Mouse (Mus musculus): Measurements from ENCODE around the gene Kctd5. TPM values are rescaled to one million over a fixed set of nuclear protein-coding genes. Genes with fewer than 3 reads are reported as not detected.

The Kctd5 gene
- polyA plus RNA-seq, 1 experiment from 2014 or later: 45.6 TPM

DNA sequence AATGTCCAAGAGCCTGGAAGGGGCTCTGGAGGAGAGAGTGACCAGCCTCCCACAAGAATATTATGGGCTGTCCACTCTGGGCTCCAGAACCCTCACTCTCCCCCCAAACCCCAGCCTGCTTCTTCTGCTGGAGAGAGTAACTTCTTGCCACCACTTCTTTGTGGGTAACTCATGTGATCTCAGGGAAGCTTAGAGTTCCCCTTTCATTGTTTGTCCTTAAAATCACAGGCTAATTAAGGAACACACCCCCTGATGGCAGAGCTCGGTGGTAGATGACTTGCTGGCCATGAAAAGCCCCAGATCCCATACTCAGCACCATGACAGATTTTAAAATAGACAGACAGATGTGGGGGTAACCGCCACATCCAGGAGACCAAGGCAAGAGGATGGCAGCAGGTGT is 66.4 kb downstream of the Kctd5 start:
- no peak for DNase-seq (ENCODE audit: low spot score)
- H3K27ac ChIP-seq (replicated peaks): no peak overlapping the region
- no peak for ATAC-seq (ENCODE audit: low FRiP score, low TSS enrichment)
- H3K27me3 ChIP-seq (ENCODE audit: control insufficient read depth, insufficient read depth, low read length): no peaks in the 10 kb centered on the region
- H3K9me3 ChIP-seq (ENCODE audit: control insufficient read depth, low read length): no peaks in the 10 kb centered on the region
- H3K4me3 ChIP-seq (ENCODE audit: low read depth, low read length): no peak overlapping the region
- no peaks in the 10 kb centered on the region for H3K4me1 ChIP-seq (replicated peaks; ENCODE audit: control insufficient read depth, insufficient read depth)
- 48% methylated on average over 2 of the region's 2 CpGs for WGBS
- no peaks in the 10 kb centered on the region for H3K36me3 ChIP-seq (ENCODE audit: control insufficient read depth, insufficient read depth, low read length)
- no peak for TF ChIP-seq EP300 (optimal IDR thresholded peaks at IDR 0.05)
- TF ChIP-seq CTCF (IDR thresholded peaks at IDR 0.05; ENCODE audit: low read depth): no peak
- no peak overlapping the region for H3K9ac ChIP-seq (ENCODE audit: low read length)
- no peak overlapping the region for H3K4me2 ChIP-seq (replicated peaks; ENCODE audit: low read depth)

DNA sequence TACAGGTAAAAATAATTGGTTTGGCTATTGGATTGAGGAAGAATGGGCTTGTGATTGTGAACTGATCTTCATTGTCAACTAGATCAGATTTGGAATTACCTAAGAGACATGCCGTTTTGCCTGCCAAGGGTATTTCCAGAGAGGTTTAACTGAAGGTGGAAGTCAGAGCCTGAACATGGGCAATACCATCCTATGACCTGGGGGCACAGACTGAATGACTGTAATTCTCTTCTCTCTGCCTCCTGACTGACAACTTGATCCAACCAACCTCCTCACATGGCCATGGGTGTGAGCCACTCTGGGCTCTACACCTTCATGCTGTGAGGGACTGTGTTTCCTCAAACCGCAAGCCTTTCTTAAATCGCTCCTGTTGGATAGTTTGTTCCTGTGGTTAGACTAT is 68.2 kb downstream of the Kctd5 start:
- H3K9ac ChIP-seq (ENCODE audit: low read length): no peak overlapping the region
- H3K4me2 ChIP-seq (replicated peaks; ENCODE audit: low read depth): no peak overlapping the region
- no peaks in the 10 kb centered on the region for H3K27me3 ChIP-seq (ENCODE audit: control insufficient read depth, insufficient read depth, low read length)
- DNase-seq (ENCODE audit: low spot score): no peak
- TF ChIP-seq CTCF (IDR thresholded peaks at IDR 0.05; ENCODE audit: low read depth): no peak
- H3K4me3 ChIP-seq (ENCODE audit: low read depth, low read length): no peak overlapping the region
- no peaks in the 10 kb centered on the region for H3K9me3 ChIP-seq (ENCODE audit: control insufficient read depth, low read length)
- H3K36me3 ChIP-seq (ENCODE audit: control insufficient read depth, insufficient read depth, low read length): no peaks in the 10 kb centered on the region
- no peak for ATAC-seq (ENCODE audit: low FRiP score, low TSS enrichment)
- WGBS: 92% methylated on average over 3 of the region's 3 CpGs
- no peaks in the 10 kb centered on the region for H3K4me1 ChIP-seq (replicated peaks; ENCODE audit: control insufficient read depth, insufficient read depth)
- no peak overlapping the region for H3K27ac ChIP-seq (replicated peaks)

DNA sequence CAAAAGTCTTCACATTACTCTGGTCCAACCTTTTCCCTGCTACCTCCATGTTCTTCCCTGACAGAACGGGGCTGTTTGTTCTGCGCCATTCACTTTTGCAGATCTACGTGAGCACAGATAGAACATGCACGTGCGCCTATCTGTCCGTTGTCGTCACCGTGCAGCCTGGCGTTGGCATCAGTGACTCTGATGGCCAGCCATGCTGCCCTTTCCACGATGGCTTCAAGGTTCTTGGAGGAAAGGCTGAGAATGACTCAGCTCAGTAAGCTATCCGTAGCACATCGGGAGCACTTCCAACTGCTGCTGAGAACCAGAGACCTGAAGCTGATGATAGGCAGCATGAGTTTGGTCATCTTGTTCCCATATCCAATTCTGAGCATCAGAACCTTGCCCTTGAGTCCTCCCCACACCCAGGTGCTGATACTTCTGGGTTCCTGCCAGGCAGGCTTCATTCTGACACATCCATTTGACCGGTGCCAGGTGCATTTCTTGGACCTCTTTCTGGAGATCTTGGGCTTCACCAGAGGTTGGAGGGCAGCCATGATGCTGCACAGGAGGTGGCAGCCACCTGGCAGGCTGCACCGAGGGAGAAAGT is 69.1 kb downstream of the Kctd5 start:
- no peaks in the 10 kb centered on the region for H3K27me3 ChIP-seq (ENCODE audit: control insufficient read depth, insufficient read depth, low read length)
- no peak for DNase-seq (ENCODE audit: low spot score)
- no peak for ATAC-seq (ENCODE audit: low FRiP score, low TSS enrichment)
- no peaks in the 10 kb centered on the region for H3K4me1 ChIP-seq (replicated peaks; ENCODE audit: control insufficient read depth, insufficient read depth)
- no peak overlapping the region for H3K9ac ChIP-seq (ENCODE audit: low read length)
- no peaks in the 10 kb centered on the region for H3K9me3 ChIP-seq (ENCODE audit: control insufficient read depth, low read length)
- no peak overlapping the region for H3K4me3 ChIP-seq (ENCODE audit: low read depth, low read length)
- no peak overlapping the region for H3K27ac ChIP-seq (replicated peaks)
- H3K4me2 ChIP-seq (replicated peaks; ENCODE audit: low read depth): no peak overlapping the region
- TF ChIP-seq CTCF (IDR thresholded peaks at IDR 0.05; ENCODE audit: low read depth) (no peak), EP300 (optimal IDR thresholded peaks at IDR 0.05) (no peak)
- no peaks in the 10 kb centered on the region for H3K36me3 ChIP-seq (ENCODE audit: control insufficient read depth, insufficient read depth, low read length)
- WGBS: 91% methylated on average over 14 of the region's 14 CpGs

DNA sequence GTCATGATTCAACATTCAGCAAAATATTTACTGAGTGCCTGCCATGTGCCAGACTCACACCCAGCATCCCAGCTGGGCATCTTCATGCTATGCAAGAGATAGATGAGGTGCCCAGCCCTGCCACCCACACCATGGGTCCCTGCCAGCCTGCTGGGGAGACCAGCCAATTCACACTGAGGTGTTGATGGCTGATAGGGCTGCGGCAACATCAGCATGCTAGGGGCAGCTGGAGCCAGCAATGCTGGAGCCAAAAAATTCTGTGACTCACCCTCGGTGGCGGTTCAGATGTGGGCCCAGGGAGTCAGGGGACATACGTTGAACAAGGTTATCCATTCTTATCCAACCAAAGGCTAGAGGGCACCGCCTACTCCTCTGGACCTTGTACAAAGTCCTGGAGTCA is 72.9 kb downstream of the Kctd5 start:
- ATAC-seq (ENCODE audit: low FRiP score, low TSS enrichment): peak; percentile 21; the same call in 1 of the 2 replicates
- Histone ChIP-seq H3K4me1 (replicated peaks; ENCODE audit: control insufficient read depth, insufficient read depth) (no peaks in the 10 kb centered on the region), H3K27ac (replicated peaks) (no peak overlapping the region), H3K9me3 (ENCODE audit: control insufficient read depth, low read length) (no peaks in the 10 kb centered on the region), H3K36me3 (ENCODE audit: control insufficient read depth, insufficient read depth, low read length) (no peaks in the 10 kb centered on the region), H3K27me3 (ENCODE audit: control insufficient read depth, insufficient read depth, low read length) (no peaks in the 10 kb centered on the region), H3K4me2 (replicated peaks; ENCODE audit: low read depth) (no peak overlapping the region), H3K9ac (ENCODE audit: low read length) (no peak overlapping the region), H3K4me3 (ENCODE audit: low read depth, low read length) (no peak overlapping the region)
- 28% methylated on average over 5 of the region's 5 CpGs for WGBS
- DNase-seq (ENCODE audit: low spot score): no peak
- TF ChIP-seq EP300 (optimal IDR thresholded peaks at IDR 0.05) (no peak), CTCF (IDR thresholded peaks at IDR 0.05; ENCODE audit: low read depth) (no peak)

DNA sequence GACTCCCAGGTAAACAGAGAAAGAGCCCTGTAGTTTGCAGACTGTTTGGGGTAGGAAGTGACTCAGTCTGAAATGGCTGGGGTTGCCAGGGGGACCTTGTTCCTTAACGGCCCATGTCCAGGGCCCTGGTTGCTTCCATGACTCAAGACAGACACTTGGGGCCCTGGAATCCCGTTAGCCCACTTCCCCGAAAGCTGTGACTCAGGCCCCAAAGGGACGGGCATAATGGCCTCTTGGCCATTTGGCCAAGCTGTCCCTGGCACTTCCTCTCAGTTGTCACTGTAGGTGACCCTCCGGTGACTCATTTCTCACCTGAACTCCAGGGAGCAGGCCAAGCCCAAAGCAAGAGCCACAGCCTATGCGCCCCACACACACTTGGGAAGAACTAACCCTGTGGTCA is 74.9 kb downstream of the Kctd5 start:
- H3K9me3 ChIP-seq (ENCODE audit: control insufficient read depth, low read length): no peaks in the 10 kb centered on the region
- H3K27me3 ChIP-seq (ENCODE audit: control insufficient read depth, insufficient read depth, low read length): no peaks in the 10 kb centered on the region
- TF ChIP-seq CTCF (IDR thresholded peaks at IDR 0.05; ENCODE audit: low read depth) (no peak), EP300 (optimal IDR thresholded peaks at IDR 0.05) (no peak)
- H3K4me2 ChIP-seq (replicated peaks; ENCODE audit: low read depth): no peak overlapping the region
- ATAC-seq (ENCODE audit: low FRiP score, low TSS enrichment): peak; percentile 52; the same call in 1 of the 2 replicates
- WGBS: 48% methylated on average over 6 of the region's 6 CpGs
- H3K4me3 ChIP-seq (ENCODE audit: low read depth, low read length): no peak overlapping the region
- H3K36me3 ChIP-seq (ENCODE audit: control insufficient read depth, insufficient read depth, low read length): no peaks in the 10 kb centered on the region
- H3K27ac ChIP-seq (replicated peaks): no peak overlapping the region
- H3K4me1 ChIP-seq (replicated peaks; ENCODE audit: control insufficient read depth, insufficient read depth): no peaks in the 10 kb centered on the region
- no peak for DNase-seq (ENCODE audit: low spot score)
- no peak overlapping the region for H3K9ac ChIP-seq (ENCODE audit: low read length)

DNA sequence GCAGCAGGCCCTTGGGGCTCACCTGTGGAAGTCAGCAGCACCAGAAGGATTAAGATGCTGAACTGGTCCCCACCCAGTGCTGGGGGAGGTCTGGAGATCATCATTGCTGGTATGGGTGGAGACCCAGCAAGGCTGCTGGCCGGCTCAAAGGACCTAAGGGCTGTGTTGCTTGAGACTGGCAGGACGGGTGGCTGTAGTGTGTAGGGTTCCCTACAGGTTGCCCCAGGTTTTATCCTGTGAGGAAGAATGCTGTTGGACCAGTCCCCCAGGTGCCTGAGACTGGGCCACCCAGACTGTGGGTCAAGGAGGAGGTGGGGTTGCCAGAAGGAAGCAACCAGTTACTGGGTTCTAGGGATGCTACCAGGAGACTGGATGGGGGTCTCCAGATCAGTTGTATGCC is 75.4 kb downstream of the Kctd5 start, which contains the start of gene Prss22:
Gene Prss22, minus strand, starts transcription at position 200 of the 400 bp plus-strand sequence.
- ATAC-seq (ENCODE audit: low FRiP score, low TSS enrichment): peak; percentile 67
- H3K27me3 ChIP-seq (ENCODE audit: control insufficient read depth, insufficient read depth, low read length): no peaks in the 10 kb centered on the region
- TF ChIP-seq CTCF (IDR thresholded peaks at IDR 0.05; ENCODE audit: low read depth) (no peak), EP300 (optimal IDR thresholded peaks at IDR 0.05) (no peak)
- H3K4me3 ChIP-seq (ENCODE audit: low read depth, low read length): no peak within 1 kb of the TSS
- no peak within 1 kb of the TSS for H3K27ac ChIP-seq (replicated peaks)
- no peak within 1 kb of the TSS for H3K9ac ChIP-seq (ENCODE audit: low read length)
- H3K4me2 ChIP-seq (replicated peaks; ENCODE audit: low read depth): no peak within 1 kb of the TSS
- DNase-seq (ENCODE audit: low spot score): peak; percentile 60
- 44% methylated on average over 2 of the region's 2 CpGs for WGBS
- H3K9me3 ChIP-seq (ENCODE audit: control insufficient read depth, low read length): no peaks in the 10 kb centered on the region
- no peaks in the 10 kb centered on the region for H3K4me1 ChIP-seq (replicated peaks; ENCODE audit: control insufficient read depth, insufficient read depth)
- no peaks in the 10 kb centered on the region for H3K36me3 ChIP-seq (ENCODE audit: control insufficient read depth, insufficient read depth, low read length)

Small RNAs within 50 kb of the gene (microRNA-seq; reads per million reads assigned to microRNA genes)
- not detected for gene Gm27700

Other genes with a start within 250 kb of the Kctd5 start
- 881 and 1,013 TPM in 2 replicates for gene Elob, start 244.3 kb downstream of the Kctd5 start, polyA plus RNA-seq (2015; fragmentation: Nextera tagmentation; extraction: Ambion mirVana)
- 0.11 TPM in 1 of 2 replicates, not detected in the other for gene Prss33, start 237.4 kb downstream of the Kctd5 start, polyA plus RNA-seq (2015; fragmentation: Nextera tagmentation; extraction: Ambion mirVana)
- gene Prss32, start 229.6 kb downstream of the Kctd5 start, polyA plus RNA-seq (2015; fragmentation: Nextera tagmentation; extraction: Ambion mirVana): 13.6 and 14.8 TPM in 2 replicates
- gene Prss41, start 229.3 kb downstream of the Kctd5 start, polyA plus RNA-seq (2015; fragmentation: Nextera tagmentation; extraction: Ambion mirVana): 0.88 and 0.90 TPM in 2 replicates
- gene Prss21, start 205.4 kb downstream of the Kctd5 start, polyA plus RNA-seq (2015; fragmentation: Nextera tagmentation; extraction: Ambion mirVana): not detected in 2 replicates
- not detected in 2 replicates for gene Dcpp1, start 192.6 kb downstream of the Kctd5 start, polyA plus RNA-seq (2015; fragmentation: Nextera tagmentation; extraction: Ambion mirVana)
- gene Dcpp2, start 192.6 kb downstream of the Kctd5 start, polyA plus RNA-seq (2015; fragmentation: Nextera tagmentation; extraction: Ambion mirVana): not detected in 2 replicates
- not detected in 2 replicates for gene Dcpp3, start 156.0 kb downstream of the Kctd5 start, polyA plus RNA-seq (2015; fragmentation: Nextera tagmentation; extraction: Ambion mirVana)
- not detected in 2 replicates for gene Sbp, start 131.8 kb downstream of the Kctd5 start, polyA plus RNA-seq (2015; fragmentation: Nextera tagmentation; extraction: Ambion mirVana)
- gene Sbpl, start 118.2 kb downstream of the Kctd5 start, polyA plus RNA-seq (2015; fragmentation: Nextera tagmentation; extraction: Ambion mirVana): not detected in 2 replicates
- gene Prss30, start 92.9 kb downstream of the Kctd5 start, polyA plus RNA-seq (2015; fragmentation: Nextera tagmentation; extraction: Ambion mirVana): 0.08 and 0.11 TPM in 2 replicates
- gene Prss22, start 75.4 kb downstream of the Kctd5 start, polyA plus RNA-seq (2015; fragmentation: Nextera tagmentation; extraction: Ambion mirVana): 3.4 and 4.8 TPM in 2 replicates
- 40.8 and 47.1 TPM in 2 replicates for gene Prss27, start 35.3 kb downstream of the Kctd5 start, polyA plus RNA-seq (2015; fragmentation: Nextera tagmentation; extraction: Ambion mirVana)
- 26.7 and 28.0 TPM in 2 replicates for gene Pdpk1, start 77.4 kb upstream of the Kctd5 start, polyA plus RNA-seq (2015; fragmentation: Nextera tagmentation; extraction: Ambion mirVana)
- 20.5 and 21.7 TPM in 2 replicates for gene Amdhd2, start 90.3 kb upstream of the Kctd5 start, polyA plus RNA-seq (2015; fragmentation: Nextera tagmentation; extraction: Ambion mirVana)
- gene Atp6v0c, start 96.2 kb upstream of the Kctd5 start, polyA plus RNA-seq (2015; fragmentation: Nextera tagmentation; extraction: Ambion mirVana): 608 and 627 TPM in 2 replicates
- gene Tbc1d24, start 132.1 kb upstream of the Kctd5 start, polyA plus RNA-seq (2015; fragmentation: Nextera tagmentation; extraction: Ambion mirVana): 1.4 and 1.5 TPM in 2 replicates
- 2.8 and 3.1 TPM in 2 replicates for gene Ntn3, start 136.0 kb upstream of the Kctd5 start, polyA plus RNA-seq (2015; fragmentation: Nextera tagmentation; extraction: Ambion mirVana)
- 4.8 and 6.1 TPM in 2 replicates for gene Tedc2, start 147.4 kb upstream of the Kctd5 start, polyA plus RNA-seq (2015; fragmentation: Nextera tagmentation; extraction: Ambion mirVana)
- gene Ccnf, start 178.0 kb upstream of the Kctd5 start, polyA plus RNA-seq (2015; fragmentation: Nextera tagmentation; extraction: Ambion mirVana): 8.7 and 11.8 TPM in 2 replicates